Comparison of ENCODE assay signal across 29 mouse cellular contexts in genomic region chr12:34820229-34820628, GRCm38 (mm10).
DNase-seq lines count a peak whose midpoint lies in the region; ATAC-seq and TF ChIP-seq lines count a peak whose summit lies in the region.
"Had no signal": no experiment of that assay in that cellular context is flagged by ENCODE, and none has a peak within 500 bp of the region (broad histone marks: within the 10 kb centered on the region; RNA-seq: fewer than 3 reads in every experiment).

No protein-coding gene starts in this region.

- 45% methylated on average over 6 of the region's 6 CpGs for WGBS in kidney, postnatal 0 days
- WGBS in neural tube, embryonic 14.5 days, result 39% methylated on average over 6 of the region's 6 CpGs
- WGBS in neural tube, embryonic 15.5 days, result 44% methylated on average over 6 of the region's 6 CpGs

- no peaks in the 10 kb centered on the region for H3K79me2 ChIP-seq in myocyte (ENCODE audit: control insufficient read depth, insufficient read depth)

- no peaks in the 10 kb centered on the region for H3K4me1 ChIP-seq in kidney, postnatal 0 days (replicated peaks; ENCODE audit: insufficient read depth, low read length)
- H3K4me1 ChIP-seq in neural tube, embryonic 14.5 days (ENCODE audit: control insufficient read depth, insufficient read depth, low read length), result peaks cover 3% of the 10 kb centered on the region; the same call in 1 of the 2 replicates
- peaks cover 9% of the 10 kb centered on the region; the same call in 1 of the 2 replicates for H3K4me1 ChIP-seq in neural tube, embryonic 15.5 days
- H3K4me1 ChIP-seq: forebrain, embryonic 12.5 days; forebrain, embryonic 15.5 days; heart, embryonic 10.5 days; heart, embryonic 13.5 days; hindbrain, embryonic 12.5 days had no signal

- no peak overlapping the region for H3K4me3 ChIP-seq in kidney, postnatal 0 days (replicated peaks; ENCODE audit: low read depth, low read length)
- H3K4me3 ChIP-seq in neural tube, embryonic 14.5 days (ENCODE audit: low read depth, low read length), result no peak overlapping the region
- no peak overlapping the region for H3K4me3 ChIP-seq in neural tube, embryonic 15.5 days (replicated peaks)
- H3K4me3 ChIP-seq in myocyte, result no peak overlapping the region
- H3K4me3 ChIP-seq: embryonic facial prominence, embryonic 12.5 days; erythroblast, embryonic 14.5 days; forebrain, embryonic 12.5 days; forebrain, embryonic 15.5 days; heart, adult 2 months; heart, embryonic 10.5 days; heart, embryonic 13.5 days; hindbrain, embryonic 12.5 days had no signal

- peak; percentile 22 for DNase-seq in kidney, postnatal 0 days (ENCODE audit: low spot score)
- DNase-seq in kidney, postnatal 25 days, result no peak
- peak; percentile 3 for DNase-seq in lung, postnatal 10 days
- DNase-seq in lung, postnatal 36 days, result no peak
- no peak for DNase-seq in frontal cortex, postnatal 36 days (ENCODE audit: low spot score in 2 of 2)
- DNase-seq: adrenal gland, adult 8-10 months; adrenal gland, postnatal 25 days; cerebellum, adult 11-12 months; cerebellum, adult 8-10 months; cerebellum, postnatal 10 days; cerebellum, postnatal 36 days; embryo, embryonic 11 days; gastrocnemius, postnatal 10 days; gastrocnemius, postnatal 36 days; heart, adult 2 months; heart, postnatal 14 days; heart, postnatal 4 days had no signal

- H3K9me3 ChIP-seq in kidney, postnatal 0 days (replicated peaks; ENCODE audit: low read length), result no peaks in the 10 kb centered on the region
- H3K9me3 ChIP-seq in neural tube, embryonic 14.5 days (ENCODE audit: control insufficient read depth, low read length), result no peaks in the 10 kb centered on the region
- H3K9me3 ChIP-seq in neural tube, embryonic 15.5 days (replicated peaks), result no peaks in the 10 kb centered on the region
- H3K9me3 ChIP-seq: embryonic facial prominence, embryonic 12.5 days; forebrain, embryonic 12.5 days; forebrain, embryonic 15.5 days; heart, embryonic 10.5 days; heart, embryonic 13.5 days; hindbrain, embryonic 12.5 days had no signal

- H3K9ac ChIP-seq in kidney, postnatal 0 days (ENCODE audit: low read depth, low read length), result no peak overlapping the region
- no peak overlapping the region for H3K9ac ChIP-seq in neural tube, embryonic 14.5 days (replicated peaks; ENCODE audit: low read depth, low read length)
- H3K9ac ChIP-seq in neural tube, embryonic 15.5 days (replicated peaks), result no peak overlapping the region
- H3K9ac ChIP-seq: embryonic facial prominence, embryonic 12.5 days; forebrain, embryonic 12.5 days; forebrain, embryonic 15.5 days; heart, embryonic 13.5 days; hindbrain, embryonic 12.5 days had no signal

- H3K27me3 ChIP-seq in kidney, postnatal 0 days (ENCODE audit: insufficient read depth, low read length), result no peaks in the 10 kb centered on the region
- no peaks in the 10 kb centered on the region for H3K27me3 ChIP-seq in neural tube, embryonic 14.5 days (ENCODE audit: control insufficient read depth, insufficient read depth, low read length)
- H3K27me3 ChIP-seq in neural tube, embryonic 15.5 days (replicated peaks), result no peaks in the 10 kb centered on the region
- no peaks in the 10 kb centered on the region for H3K27me3 ChIP-seq in myocyte (ENCODE audit: control insufficient read depth, insufficient read depth, insufficient read length)
- H3K27me3 ChIP-seq: embryonic facial prominence, embryonic 12.5 days; forebrain, embryonic 12.5 days; forebrain, embryonic 15.5 days; heart, embryonic 13.5 days had no signal

- no peak overlapping the region for H3K27ac ChIP-seq in kidney, postnatal 0 days
- H3K27ac ChIP-seq in neural tube, embryonic 14.5 days (ENCODE audit: low read depth, low read length), result no peak overlapping the region
- H3K27ac ChIP-seq in neural tube, embryonic 15.5 days (replicated peaks), result no peak overlapping the region
- H3K27ac ChIP-seq: embryonic facial prominence, embryonic 12.5 days; forebrain, embryonic 12.5 days; forebrain, embryonic 15.5 days; heart, adult 2 months; heart, embryonic 10.5 days; heart, embryonic 13.5 days; hindbrain, embryonic 12.5 days had no signal

- H3ac ChIP-seq in myocyte (ENCODE audit: control insufficient read depth, insufficient read length), result no peak overlapping the region

- no peak for TF ChIP-seq CTCF in kidney, postnatal 0 days (IDR thresholded peaks at IDR 0.05; ENCODE audit: low read depth)

- no peaks in the 10 kb centered on the region for H3K36me3 ChIP-seq in kidney, postnatal 0 days (ENCODE audit: insufficient read depth, low read length)
- no peaks in the 10 kb centered on the region for H3K36me3 ChIP-seq in neural tube, embryonic 14.5 days (ENCODE audit: control insufficient read depth, insufficient read depth, low read length)
- H3K36me3 ChIP-seq in neural tube, embryonic 15.5 days, result no peaks in the 10 kb centered on the region
- no peaks in the 10 kb centered on the region for H3K36me3 ChIP-seq in myocyte (ENCODE audit: control insufficient read depth, insufficient read depth)
- H3K36me3 ChIP-seq: embryonic facial prominence, embryonic 12.5 days; forebrain, embryonic 12.5 days; forebrain, embryonic 15.5 days; heart, embryonic 10.5 days; heart, embryonic 13.5 days; hindbrain, embryonic 12.5 days had no signal

- no peak for TF ChIP-seq POLR2A in myocyte (IDR thresholded peaks at IDR 0.05; ENCODE audit: insufficient read length, low read depth)

- ATAC-seq in kidney, postnatal 0 days (replicated peaks; ENCODE audit: low FRiP score, low read depth), result no peak
- peak; percentile 28; the same call in 1 of the 2 replicates for ATAC-seq in neural tube, embryonic 14.5 days (ENCODE audit: low read depth)
- no peak for ATAC-seq in neural tube, embryonic 15.5 days (ENCODE audit: low FRiP score)
- ATAC-seq: activated CD4-positive, CD25-positive, alpha-beta regulatory T cell, adult 4 months; forebrain, embryonic 15.5 days; hindbrain, embryonic 16.5 days had no signal

- no peak overlapping the region for H3K4me2 ChIP-seq in kidney, postnatal 0 days (ENCODE audit: low read length)
- H3K4me2 ChIP-seq in neural tube, embryonic 14.5 days (ENCODE audit: low read depth, low read length), result no peak overlapping the region
- no peak overlapping the region for H3K4me2 ChIP-seq in neural tube, embryonic 15.5 days
- H3K4me2 ChIP-seq in myocyte (ENCODE audit: low read depth), result no peak overlapping the region
- H3K4me2 ChIP-seq: embryonic facial prominence, embryonic 12.5 days; forebrain, embryonic 12.5 days; forebrain, embryonic 15.5 days; heart, embryonic 13.5 days; hindbrain, embryonic 12.5 days had no signal

TF ChIP-seq in myocyte, 11 proteins besides CTCF, POLR2A, EP300 and RAD21:
- no peak for TF ChIP-seq MYOG (IDR thresholded peaks at IDR 0.05; ENCODE audit: control insufficient read depth in 1 of 3, insufficient read depth in 1 of 3, insufficient read length in 2 of 3, low read depth in 2 of 3)
- TF ChIP-seq REST (IDR thresholded peaks at IDR 0.05; ENCODE audit: insufficient read depth, insufficient read length), result no peak
- TF ChIP-seq E2F4 (IDR thresholded peaks at IDR 0.05; ENCODE audit: insufficient read depth), result no peak
- peak; percentile 55; the same call in 1 of the 2 replicates for TF ChIP-seq CEBPB (IDR thresholded peaks at IDR 0.05; ENCODE audit: insufficient read depth, poor library complexity, severe bottlenecking)
- TF ChIP-seq TCF12 (IDR thresholded peaks at IDR 0.05; ENCODE audit: insufficient read depth, poor library complexity, severe bottlenecking), result no peak

Comparison
In these comparisons a context has a peak if more than half of its experiments do, and no peak if none do; other contexts are left out.
1. DNase-seq: peak in kidney, postnatal 0 days (single experiment) and lung, postnatal 10 days (single experiment); none in kidney, postnatal 25 days (0 of 2), lung, postnatal 36 days (single experiment) and frontal cortex, postnatal 36 days (0 of 2).